Mouse (Mus musculus) B cell, adult 2 months (primary cell): ENCODE measurements around the gene Gab2.

ENCODE experiments used
- DNase-seq, 2 experiments: peaks; one replicate each; pipeline ENCODE4 v3.0.0; 2022

The Gab2 gene

GRCm38 (mm10) chr7:97081242-97081958, at the start of gene Gab2:
Gene Gab2 (plus strand): TSS chr7:97081586.
- peak; percentile 61 to 67 for DNase-seq

GRCm38 (mm10) chr7:97032412-97032811, 49.0 kb upstream of the Gab2 start:
- no peak for DNase-seq

- no peak for DNase-seq
These were observed 41.7 kb upstream of the Gab2 start for GRCm38 (mm10) chr7:97039641-97040040.

- DNase-seq = no peak
These were observed 39.4 kb upstream of the Gab2 start for GRCm38 (mm10) chr7:97041868-97042449.

GRCm38 (mm10) chr7:97042981-97043380, 38.4 kb upstream of the Gab2 start:
- DNase-seq = no peak

- no peak for DNase-seq
These were observed 20.4 kb upstream of the Gab2 start for GRCm38 (mm10) chr7:97060966-97061365.

GRCm38 (mm10) chr7:97071512-97071911, 9.9 kb upstream of the Gab2 start:
- DNase-seq = no peak

GRCm38 (mm10) chr7:97072061-97072460, 9.3 kb upstream of the Gab2 start:
- DNase-seq = no peak

- DNase-seq = no peak
These were observed 6.4 kb upstream of the Gab2 start for GRCm38 (mm10) chr7:97074974-97075373.

- no peak for DNase-seq
These were observed 4.4 kb upstream of the Gab2 start for GRCm38 (mm10) chr7:97076977-97077376.

- no peak for DNase-seq
These were observed 2.7 kb upstream of the Gab2 start for GRCm38 (mm10) chr7:97078685-97079084.

GRCm38 (mm10) chr7:97079145-97079544, 2.2 kb upstream of the Gab2 start:
- peak; percentile 10 to 32 for DNase-seq

- DNase-seq = no peak
These were observed 1.6 kb upstream of the Gab2 start for GRCm38 (mm10) chr7:97079651-97080365.

GRCm38 (mm10) chr7:97080621-97081241, 655 bp upstream of the Gab2 start:
- DNase-seq = no peak

- no peak for DNase-seq
These were observed 503 bp downstream of the Gab2 start for GRCm38 (mm10) chr7:97081959-97082218.

- DNase-seq = peak; percentile 18 to 33
These were observed 1.1 kb downstream of the Gab2 start for GRCm38 (mm10) chr7:97082219-97083101.

GRCm38 (mm10) chr7:97083579-97083978, 2.2 kb downstream of the Gab2 start:
- DNase-seq = no peak

- DNase-seq = no peak
These were observed 2.8 kb downstream of the Gab2 start for GRCm38 (mm10) chr7:97084181-97084580.

GRCm38 (mm10) chr7:97085291-97085690, 3.9 kb downstream of the Gab2 start:
- peak; percentile 45 to 53 for DNase-seq

- no peak for DNase-seq
These were observed 12.9 kb downstream of the Gab2 start for GRCm38 (mm10) chr7:97094241-97094640.

GRCm38 (mm10) chr7:97108119-97108518, 26.7 kb downstream of the Gab2 start:
- DNase-seq = no peak

GRCm38 (mm10) chr7:97128949-97129348, 47.6 kb downstream of the Gab2 start:
- no peak for DNase-seq

GRCm38 (mm10) chr7:97136453-97136852, 55.1 kb downstream of the Gab2 start:
- DNase-seq = no peak
